Mouse (Mus musculus) thymus, adult 2 months (tissue): ENCODE data around the gene Ccdc125.

Experiments
- CTCF ChIP-seq: fragments of 200-500 bp; IDR thresholded peaks from 2 replicates; pipeline ENCODE4 v1.5.1; 2012; ENCODE audit warnings: mild to moderate bottlenecking, control low read depth, low read length, moderate library complexity, borderline replicate concordance; ENCODE audit not compliant: control insufficient read depth, poor library complexity, insufficient read depth; ENCODE audit errors: extremely low read depth
- POLR2A ChIP-seq: fragments of 200-500 bp; IDR thresholded peaks from 2 replicates; pipeline ENCODE4 v1.6.1; 2012; ENCODE audit warnings: mild to moderate bottlenecking, low read length, control low read depth, moderate library complexity; ENCODE audit not compliant: control insufficient read depth, poor library complexity, insufficient read depth; ENCODE audit errors: extremely low read depth

GRCm38 (mm10) chr13:100684355-100684754, 14.8 kb downstream of the Ccdc125 start:
- TF ChIP-seq POLR2A: no peak
- TF ChIP-seq CTCF: no peak
